Mouse (Mus musculus): ENCODE measurements around the gene Gli3.

The Gli3 gene

GRCm38 (mm10) chr13:15664580-15665201 is 201.7 kb downstream of the Gli3 start:
- no peak for DNase-seq

DNA sequence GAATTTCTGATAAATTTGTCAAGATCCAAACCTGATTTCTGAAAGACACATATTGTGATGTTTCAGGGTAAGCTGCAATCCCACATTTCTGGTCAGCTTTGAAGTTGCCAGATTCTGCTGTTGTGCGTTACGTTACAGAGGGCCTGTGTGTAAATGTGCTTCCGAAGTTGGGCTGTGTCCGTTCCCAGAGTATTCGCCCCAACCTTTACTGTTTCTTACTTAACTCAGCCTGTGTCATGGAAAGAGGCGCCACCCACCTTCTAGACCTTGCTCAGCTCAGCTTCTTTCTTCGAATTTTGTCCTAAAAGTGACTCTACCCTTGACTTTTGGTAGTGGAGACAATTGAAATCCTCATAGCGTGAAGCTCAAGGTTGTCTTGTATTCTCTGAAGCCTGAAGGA is 202.5 kb downstream of the Gli3 start:
- DNase-seq = no peak

- DNase-seq = no peak
These were observed 207.3 kb downstream of the Gli3 start for GRCm38 (mm10) chr13:15670144-15670961.

GRCm38 (mm10) chr13:15670962-15671313 is 207.9 kb downstream of the Gli3 start:
- no peak for DNase-seq

DNA sequence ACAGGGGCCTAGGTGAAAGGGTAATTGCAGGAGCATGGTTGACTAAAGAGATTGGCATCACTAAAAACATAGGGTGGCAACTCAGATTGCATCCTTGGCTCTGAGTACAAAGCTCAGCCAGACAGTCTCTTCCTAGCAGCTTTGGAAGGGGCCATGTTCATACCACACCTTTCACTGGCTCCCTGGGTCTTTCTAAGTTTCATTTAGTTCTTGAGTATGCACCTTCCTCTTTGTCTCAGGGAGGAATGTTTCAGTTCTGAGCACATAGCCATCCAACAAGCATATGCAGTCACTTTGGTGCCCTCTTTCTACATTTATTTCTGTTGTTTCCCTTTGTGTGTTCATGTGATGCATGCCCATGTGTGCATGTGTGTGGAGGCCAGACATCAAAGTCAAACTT is 212.4 kb downstream of the Gli3 start:
- DNase-seq = no peak

GRCm38 (mm10) chr13:15677106-15677760 is 214.2 kb downstream of the Gli3 start:
- DNase-seq = no peak

DNA sequence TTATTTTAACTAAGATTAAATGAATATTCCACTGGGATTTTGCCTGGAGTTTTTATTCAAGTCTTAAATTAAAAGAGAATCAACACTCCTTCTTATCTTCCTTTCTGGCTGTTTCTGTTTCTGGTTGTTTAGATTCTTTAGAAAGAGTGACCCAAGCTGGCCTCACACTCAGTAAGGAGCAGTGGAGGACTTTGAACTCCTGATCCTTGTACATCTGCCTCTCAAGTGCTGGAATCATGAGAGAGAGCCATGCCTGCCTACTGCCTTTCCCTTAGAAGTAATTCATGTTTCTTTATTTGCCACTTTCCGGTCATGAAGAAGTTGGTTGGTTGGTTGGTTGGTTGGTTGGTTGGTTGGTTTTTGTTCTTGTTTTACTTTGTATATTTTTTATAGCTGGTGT is 218.5 kb downstream of the Gli3 start:
- DNase-seq = no peak

DNA sequence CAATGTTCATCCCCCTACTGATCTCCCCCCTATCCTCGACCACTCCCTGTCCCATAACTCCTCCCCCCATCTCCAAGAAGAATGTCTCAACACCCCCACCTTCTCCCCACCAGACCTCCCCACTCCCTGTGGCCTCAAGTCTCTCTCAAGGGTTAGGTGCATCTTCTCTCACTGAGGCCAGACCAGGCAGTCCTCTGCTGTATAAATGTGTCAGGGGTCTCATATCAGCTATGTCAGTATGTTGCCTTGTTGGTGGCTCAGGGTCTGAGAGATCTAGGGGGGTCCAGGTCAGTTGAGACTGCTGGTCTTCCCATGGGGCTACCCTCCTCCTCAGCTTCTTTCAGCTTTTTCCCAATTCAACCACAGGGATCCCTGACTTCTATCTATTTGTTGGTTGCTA is 220.0 kb downstream of the Gli3 start:
- no peak for DNase-seq

DNA sequence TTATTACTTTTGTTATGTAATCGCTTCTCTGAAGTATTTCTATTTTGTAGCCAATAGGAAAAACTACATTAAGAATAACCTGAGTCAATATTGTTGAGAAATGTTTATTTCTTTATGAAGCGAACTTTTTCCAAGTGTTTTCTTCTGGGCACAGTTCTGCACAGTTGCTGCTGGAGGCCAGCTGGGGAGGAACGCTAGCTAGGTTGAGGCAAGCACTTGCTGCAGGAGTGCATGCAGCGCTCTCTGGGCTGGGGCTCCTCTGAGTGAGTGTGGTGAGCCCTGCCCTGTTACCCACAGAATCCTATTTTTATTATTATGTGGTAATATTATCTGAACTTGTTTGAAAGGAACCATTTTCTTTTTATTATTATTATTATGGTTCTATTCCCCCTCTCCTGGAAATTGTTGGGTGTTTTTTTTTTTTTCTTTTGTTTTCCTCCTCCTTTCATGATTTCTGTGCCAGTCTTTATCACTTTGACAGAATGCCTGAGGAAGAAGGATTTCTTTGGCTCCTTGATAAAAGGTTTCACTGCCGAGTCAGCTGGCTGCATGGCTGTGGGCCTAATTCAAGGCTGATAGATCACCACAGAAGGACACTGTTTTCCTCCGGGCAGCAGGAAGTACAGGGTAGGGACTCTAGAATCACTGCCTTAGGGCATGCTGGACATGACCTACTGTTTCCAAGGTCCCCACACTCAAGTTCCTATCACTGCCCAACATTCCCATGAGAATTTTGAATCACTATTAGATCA is 225.2 kb downstream of the Gli3 start:
- DNase-seq = no peak

DNA sequence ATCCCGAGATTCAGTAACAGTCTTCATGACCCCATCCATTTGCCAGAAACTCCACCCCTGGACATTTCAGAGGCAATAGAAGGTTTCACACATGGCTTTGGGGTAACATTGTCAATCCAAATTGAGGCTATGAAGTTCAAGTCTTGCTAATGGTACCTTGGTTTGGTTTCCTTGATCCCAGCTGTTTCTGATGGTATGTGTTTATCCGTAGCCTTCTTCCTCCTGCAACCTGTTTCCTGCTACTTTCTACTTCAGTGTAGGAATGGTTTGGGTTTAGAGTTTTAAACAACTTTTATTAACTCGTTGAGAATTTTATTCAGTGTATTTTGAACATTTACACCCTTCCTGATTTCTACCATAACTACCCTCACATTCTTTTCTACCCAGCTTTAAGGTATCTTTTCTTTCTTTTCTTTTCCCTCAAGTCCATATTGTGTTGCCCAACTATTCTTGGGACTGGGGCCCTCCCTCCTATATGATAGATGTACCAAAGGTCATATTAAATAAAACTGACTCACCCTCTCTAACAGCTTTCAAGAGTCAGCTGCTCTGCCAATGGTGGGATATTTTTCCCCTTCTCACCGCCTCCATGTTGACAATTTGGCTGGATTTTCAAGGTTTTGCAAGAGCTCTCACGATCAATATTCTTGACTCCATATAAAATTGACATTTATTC is 225.9 kb downstream of the Gli3 start:
- no peak for DNase-seq

DNA sequence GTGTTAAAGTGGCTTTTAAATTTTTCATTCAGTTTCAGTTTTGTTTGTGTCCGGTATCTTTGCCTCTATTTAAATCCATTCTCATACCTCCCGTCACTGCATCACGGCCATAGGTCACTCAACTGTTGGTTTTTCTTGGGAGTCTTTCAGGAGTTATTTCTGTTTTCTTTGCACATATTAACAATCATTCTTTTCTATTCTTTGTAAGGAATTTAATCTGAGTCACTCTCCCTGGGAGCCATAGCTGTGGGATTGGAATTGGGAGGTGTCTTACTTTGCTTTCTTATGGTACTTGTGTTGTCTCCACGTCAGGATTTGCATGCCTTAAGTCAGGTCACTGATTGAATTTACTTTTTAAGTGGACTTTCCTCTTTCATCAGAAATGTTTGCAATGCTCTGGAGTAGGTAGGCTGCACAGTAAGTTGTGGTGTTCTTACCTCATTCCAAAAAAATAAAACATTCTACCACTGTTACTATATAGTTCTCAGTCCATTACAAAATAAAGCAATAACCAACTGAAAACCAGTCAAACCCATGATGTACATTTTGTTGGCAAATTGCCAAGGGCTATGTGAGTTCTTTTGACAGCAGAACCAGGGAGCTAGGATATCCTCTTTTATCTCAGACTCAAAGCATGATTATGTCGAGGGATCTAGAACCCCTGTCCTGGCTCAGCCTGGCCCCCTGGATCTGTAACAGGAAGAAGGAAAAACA is 228.9 kb downstream of the Gli3 start:
- no peak for DNase-seq

- DNase-seq = no peak
These were observed 229.4 kb downstream of the Gli3 start for GRCm38 (mm10) chr13:15692465-15692809.

GRCm38 (mm10) chr13:15698284-15698683 is 235.2 kb downstream of the Gli3 start:
- DNase-seq = no peak

DNA sequence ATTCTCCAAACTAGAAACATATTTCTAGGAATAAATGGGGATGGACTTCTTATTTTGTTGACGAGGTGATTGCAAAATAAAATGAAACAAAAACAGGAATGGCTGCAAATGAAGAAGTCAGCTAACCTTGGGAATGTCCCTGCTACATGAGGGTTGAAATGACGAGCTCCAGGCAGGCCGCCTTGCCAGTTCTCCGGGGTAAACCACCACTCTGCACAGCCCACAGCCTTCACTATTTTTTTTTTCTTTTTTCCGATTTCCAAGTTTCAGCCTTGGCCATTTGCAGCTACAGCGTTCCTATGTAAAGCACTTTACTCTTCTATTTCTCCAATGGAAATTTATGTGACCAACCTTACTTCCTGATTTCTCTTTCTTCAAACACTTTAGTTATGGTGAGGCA is 236.1 kb downstream of the Gli3 start:
- DNase-seq = no peak

GRCm38 (mm10) chr13:15704669-15705068 is 241.6 kb downstream of the Gli3 start:
- DNase-seq = no peak

- no peak for DNase-seq
These were observed 244.4 kb downstream of the Gli3 start for GRCm38 (mm10) chr13:15707481-15707881.

DNA sequence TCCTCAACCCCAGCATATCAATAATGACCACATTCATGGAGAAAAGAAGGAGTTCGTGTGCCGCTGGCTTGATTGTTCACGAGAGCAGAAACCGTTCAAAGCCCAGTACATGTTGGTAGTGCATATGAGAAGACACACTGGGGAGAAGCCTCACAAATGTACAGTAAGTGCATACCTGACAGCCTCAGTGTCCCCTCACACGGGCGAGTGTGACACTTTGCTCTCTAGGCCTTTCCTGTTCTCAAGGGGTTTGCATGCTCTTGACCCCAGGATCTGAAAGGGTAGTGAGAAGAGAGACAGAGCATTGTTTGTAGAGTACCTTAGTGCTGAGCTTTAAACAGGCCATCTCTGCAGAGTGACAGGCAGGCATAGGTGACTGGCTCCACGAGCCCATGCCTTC is 250.5 kb downstream of the Gli3 start:
- no peak for DNase-seq

GRCm38 (mm10) chr13:15714331-15714725 is 251.3 kb downstream of the Gli3 start:
- no peak for DNase-seq

GRCm38 (mm10) chr13:15714726-15715437 is 251.8 kb downstream of the Gli3 start:
- DNase-seq = peak; percentile 17 to 23

- DNase-seq = no peak
These were observed 258.4 kb downstream of the Gli3 start for GRCm38 (mm10) chr13:15721446-15721845.

DNA sequence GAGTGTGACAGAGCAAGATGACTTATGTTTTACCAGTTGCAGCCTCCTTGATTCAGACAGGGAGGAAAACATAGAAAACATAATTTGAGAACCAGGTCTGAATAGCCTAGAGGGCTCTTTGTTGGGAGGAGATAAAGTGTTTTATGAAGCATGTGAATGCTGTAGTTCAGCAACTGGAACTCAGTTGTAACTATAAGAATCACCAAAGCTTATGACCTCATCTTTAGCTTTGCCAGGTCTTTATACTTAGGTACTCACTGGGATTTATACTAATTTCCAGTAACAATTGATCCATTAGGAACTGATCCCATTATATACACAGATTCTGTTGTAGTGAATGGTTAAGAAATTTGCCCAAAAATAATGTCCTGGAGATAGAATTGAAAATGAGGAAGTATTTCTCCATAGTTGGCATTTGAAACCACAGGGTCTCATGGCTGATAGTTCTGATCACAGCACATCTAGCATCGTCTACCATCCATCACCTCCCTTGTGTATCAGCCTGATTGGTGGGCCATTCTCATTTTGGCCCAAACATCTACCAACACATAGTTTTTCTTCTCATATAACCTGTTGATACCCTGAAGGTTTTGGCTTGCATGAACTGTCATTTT is 259.8 kb downstream of the Gli3 start:
- no peak for DNase-seq

All from cerebellum, postnatal 25 days (tissue).